Mouse (Mus musculus) midbrain, embryonic 16.5 days (tissue): ENCODE measurements around the gene Ndufv3. TPM values are rescaled to one million over a fixed set of nuclear protein-coding genes. Genes with fewer than 3 reads are reported as not detected.
"Not testable (repeated sequence)": the region's sequence is repeated elsewhere in the genome, so short reads cannot be mapped to it uniquely, and the experiment has no call there.

Experiments
- ATAC-seq: fragments of 200-750 bp; cut with Nextera tagmentation; 2 replicates; pipeline ENCODE4 v1.8.0; 2017; ENCODE audit warnings: moderate TSS enrichment
- H3K27ac ChIP-seq: fragments of 300-500 bp; sonication (generic); 2 replicates; pipeline ENCODE4 v1.5.1; 2014; ENCODE audit warnings: mild to moderate bottlenecking, low read length, mixed read lengths
- H3K27me3 ChIP-seq: fragments of 300-500 bp; sonication (generic); 2 replicates; pipeline ENCODE4 v1.6.1; 2014; ENCODE audit warnings: low read depth, low read length, mixed read lengths; ENCODE audit not compliant: control insufficient read depth, insufficient read depth
- H3K36me3 ChIP-seq: fragments of 300-500 bp; sonication (generic); 2 replicates; pipeline ENCODE4 v1.6.1; 2014; ENCODE audit warnings: mild to moderate bottlenecking, low read length, moderate library complexity, mixed read lengths; ENCODE audit not compliant: control insufficient read depth, insufficient read depth
- H3K4me1 ChIP-seq: fragments of 300-500 bp; sonication (generic); 2 replicates; pipeline ENCODE4 v1.6.1; 2014; ENCODE audit warnings: mild to moderate bottlenecking, low read length, mixed read lengths; ENCODE audit not compliant: control insufficient read depth, insufficient read depth
- H3K4me2 ChIP-seq: fragments of 300-500 bp; sonication (generic); 2 replicates; pipeline ENCODE4 v1.6.1; 2014; ENCODE audit warnings: mild to moderate bottlenecking, low read length, mixed read lengths
- H3K4me3 ChIP-seq: fragments of 300-500 bp; sonication (generic); 2 replicates; pipeline ENCODE4 v1.5.1; 2014; ENCODE audit warnings: low read depth, mild to moderate bottlenecking, low read length, moderate library complexity, mixed read lengths
- H3K9ac ChIP-seq: fragments of 300-500 bp; sonication (generic); 2 replicates; pipeline ENCODE4 v1.6.1; 2014; ENCODE audit warnings: low read depth, low read length, mixed read lengths
- H3K9me3 ChIP-seq: fragments of 300-500 bp; sonication (generic); replicated peaks from 2 replicates; pipeline ENCODE4 v1.6.1; 2014; ENCODE audit warnings: mild to moderate bottlenecking, low read length, mixed read lengths; ENCODE audit not compliant: control insufficient read depth, poor library complexity, severe bottlenecking
- WGBS: fragments of 180-500 bp; shearing (Covaris S2); extraction: QIAGEN DNeasy Blood & Tissue Kit; methylation state at CpG from one replicate; pipeline ENCODE4 v1.1.7; 2014; 5-methylcytosine and 5-hydroxymethylcytosine counted together
- polyA plus RNA-seq: library from polyadenylated mRNA; unstranded; fragments of >200 nt; fragmentation: Nextera tagmentation; extraction: Ambion mirVana; gene quantifications from 2 replicates; pipeline ENCODE4 v1.2.1, GENCODE M21; 2015

Ndufv3 gene
- polyA plus RNA-seq, 1 experiment from 2014 or later = 424 TPM

DNA sequence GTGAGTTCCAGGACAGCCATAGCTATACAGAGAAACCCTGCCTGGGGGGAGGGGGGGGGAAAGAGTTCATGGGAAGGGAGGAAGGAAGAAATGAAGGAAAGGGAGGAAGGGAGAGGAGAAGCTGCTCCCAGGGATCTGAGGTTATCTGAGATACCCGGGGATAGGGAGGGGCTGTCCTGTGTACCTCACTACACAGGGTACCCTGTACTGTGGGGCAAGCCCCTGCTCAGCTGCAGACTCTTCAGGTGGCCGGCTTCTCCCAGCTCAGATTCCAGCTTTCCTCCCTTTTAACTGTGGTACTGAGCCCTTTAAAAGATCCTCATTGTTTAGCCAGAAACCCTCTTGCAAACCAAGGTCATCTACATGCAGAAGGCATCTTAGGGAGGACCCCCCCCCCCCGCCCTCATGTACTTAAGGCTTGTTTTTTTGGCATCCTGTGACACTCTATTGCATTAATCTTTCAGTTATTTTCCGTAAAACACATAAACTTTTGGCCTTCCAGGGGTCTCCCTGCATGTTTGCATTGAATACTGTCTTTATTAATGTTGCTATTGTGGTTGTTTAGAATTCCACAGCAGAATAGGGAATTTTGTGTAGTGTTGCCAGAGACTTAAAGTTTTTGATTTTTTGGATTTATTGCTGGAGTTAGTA lies 21.0 kb downstream of the Ndufv3 start:
- Histone ChIP-seq H3K36me3 (no peaks in the 10 kb centered on the region), H3K9ac (no peak overlapping the region), H3K27ac (no peak overlapping the region), H3K4me2 (no peak overlapping the region), H3K4me3 (no peak overlapping the region), H3K4me1 (peaks cover 7% of the 10 kb centered on the region; the same call in 1 of the 2 replicates), H3K27me3 (no peaks in the 10 kb centered on the region), H3K9me3 (no peaks in the 10 kb centered on the region)
- no peak for ATAC-seq
- 55% methylated on average over 4 of the region's 4 CpGs for WGBS

DNA sequence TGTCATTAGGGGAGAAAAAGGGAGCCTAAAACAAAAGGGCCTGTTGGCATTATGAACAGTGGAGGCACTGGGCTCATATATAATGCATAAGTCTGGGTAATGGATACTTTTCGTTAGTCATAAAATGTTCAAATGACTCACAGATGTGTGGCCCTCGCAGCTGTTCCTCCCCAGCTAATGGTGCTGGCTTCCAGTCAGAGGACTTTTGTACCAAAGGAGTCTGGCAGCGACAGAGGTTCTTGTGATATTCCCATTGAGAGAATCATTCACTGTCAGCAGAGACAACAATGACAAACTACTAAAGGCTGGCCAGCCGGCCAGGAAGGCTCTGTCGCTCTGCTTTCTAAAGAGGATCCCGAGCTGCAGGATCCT lies 21.5 kb downstream of the Ndufv3 start:
- H3K27ac ChIP-seq = peak overlapping the region; percentile 48
- peak overlapping the region; percentile 16; the same call in 1 of the 2 replicates for H3K9ac ChIP-seq
- no peak for ATAC-seq
- no peaks in the 10 kb centered on the region for H3K36me3 ChIP-seq
- WGBS = 28% methylated on average over 6 of the region's 6 CpGs
- H3K4me1 ChIP-seq = peaks cover 5% of the 10 kb centered on the region; the same call in 1 of the 2 replicates
- H3K27me3 ChIP-seq = no peaks in the 10 kb centered on the region
- no peaks in the 10 kb centered on the region for H3K9me3 ChIP-seq
- H3K4me2 ChIP-seq = no peak overlapping the region
- H3K4me3 ChIP-seq = no peak overlapping the region

DNA sequence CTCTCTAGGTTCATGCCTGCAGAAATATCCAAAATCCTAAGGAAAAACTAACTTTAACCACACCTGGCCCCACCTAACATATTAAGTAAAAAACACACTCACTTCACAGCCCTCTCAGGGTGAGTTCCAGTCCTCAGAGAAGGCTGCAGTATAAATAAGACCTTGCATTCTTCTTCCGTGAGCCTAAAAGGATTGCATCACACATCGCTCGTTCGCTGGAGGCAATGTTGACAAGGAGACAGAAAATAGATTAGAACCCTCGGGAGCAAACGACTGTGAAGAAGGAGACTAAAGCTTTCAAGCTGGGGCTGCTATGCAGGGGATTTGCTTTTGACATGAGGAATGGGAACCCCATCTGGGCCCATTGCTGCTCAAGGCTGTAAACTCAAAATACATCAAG lies 23.7 kb downstream of the Ndufv3 start:
- ATAC-seq = no peak
- H3K4me3 ChIP-seq = no peak overlapping the region
- H3K9me3 ChIP-seq = no peaks in the 10 kb centered on the region
- no peak overlapping the region for H3K9ac ChIP-seq
- 26% methylated on average over 6 of the region's 6 CpGs for WGBS
- H3K27ac ChIP-seq = no peak overlapping the region; the same call in 1 of the 2 replicates
- H3K4me1 ChIP-seq = peaks cover 5% of the 10 kb centered on the region; the same call in 1 of the 2 replicates
- no peak overlapping the region for H3K4me2 ChIP-seq
- no peaks in the 10 kb centered on the region for H3K27me3 ChIP-seq
- no peaks in the 10 kb centered on the region for H3K36me3 ChIP-seq

DNA sequence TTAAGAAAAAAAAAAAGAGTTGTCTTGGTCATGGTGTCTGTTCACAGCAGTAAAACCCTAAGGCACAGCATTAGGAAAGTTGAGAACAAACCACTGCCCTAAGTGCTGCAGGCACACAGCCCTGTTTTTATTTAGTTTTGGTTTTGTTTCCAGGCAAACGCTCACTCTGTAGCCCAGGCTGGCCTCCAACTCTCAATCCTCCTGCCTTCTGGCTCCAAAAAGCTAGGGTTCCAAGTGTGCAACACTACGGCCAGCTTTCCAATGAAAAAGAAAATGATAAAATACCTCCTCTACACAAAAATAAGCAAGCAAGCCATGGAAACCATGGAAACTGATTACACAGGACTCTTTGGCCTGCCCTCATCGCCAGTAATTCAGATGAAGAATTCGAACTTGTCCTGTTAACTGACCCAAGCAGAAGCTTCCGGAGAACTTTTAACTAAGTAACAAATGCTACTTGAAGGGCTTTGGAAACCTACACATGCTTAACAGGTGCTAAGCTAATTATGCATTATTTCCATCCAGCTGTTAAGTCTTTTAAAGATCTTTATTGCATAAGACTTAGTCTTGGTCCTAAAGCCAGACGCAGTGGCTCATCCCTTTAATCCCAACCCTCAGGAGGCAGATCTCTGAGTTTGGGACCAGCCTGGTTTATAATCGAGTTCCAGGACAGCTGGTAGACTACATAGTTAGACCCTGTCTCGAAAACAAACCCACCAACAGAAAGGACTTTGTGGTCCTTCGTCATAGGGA lies 26.7 kb downstream of the Ndufv3 start:
- no peaks in the 10 kb centered on the region for H3K9me3 ChIP-seq
- H3K27me3 ChIP-seq = no peaks in the 10 kb centered on the region
- no peak overlapping the region for H3K4me2 ChIP-seq
- peaks cover 4% of the 10 kb centered on the region; the same call in 1 of the 2 replicates for H3K4me1 ChIP-seq
- H3K27ac ChIP-seq = no peak overlapping the region
- no peak for ATAC-seq
- H3K9ac ChIP-seq = no peak overlapping the region
- WGBS = 86% methylated on average over 9 of the region's 9 CpGs
- H3K4me3 ChIP-seq = no peak overlapping the region
- H3K36me3 ChIP-seq = no peaks in the 10 kb centered on the region

- 25% methylated on average over 3 of the region's 3 CpGs for WGBS
- Histone ChIP-seq H3K4me3 (no peak overlapping the region), H3K9ac (no peak overlapping the region), H3K36me3 (no peaks in the 10 kb centered on the region), H3K4me1 (0 out of 2 replicates have a peak, but pooled peaks cover 3% of the 10 kb centered on the region), H3K27me3 (no peaks in the 10 kb centered on the region), H3K4me2 (no peak overlapping the region), H3K9me3 (no peaks in the 10 kb centered on the region), H3K27ac (peak overlapping the region; percentile 26; the same call in 1 of the 2 replicates)
- ATAC-seq = no peak
Measured at GRCm38 (mm10) chr17:31547974-31548373, 28.1 kb downstream of the Ndufv3 start.

DNA sequence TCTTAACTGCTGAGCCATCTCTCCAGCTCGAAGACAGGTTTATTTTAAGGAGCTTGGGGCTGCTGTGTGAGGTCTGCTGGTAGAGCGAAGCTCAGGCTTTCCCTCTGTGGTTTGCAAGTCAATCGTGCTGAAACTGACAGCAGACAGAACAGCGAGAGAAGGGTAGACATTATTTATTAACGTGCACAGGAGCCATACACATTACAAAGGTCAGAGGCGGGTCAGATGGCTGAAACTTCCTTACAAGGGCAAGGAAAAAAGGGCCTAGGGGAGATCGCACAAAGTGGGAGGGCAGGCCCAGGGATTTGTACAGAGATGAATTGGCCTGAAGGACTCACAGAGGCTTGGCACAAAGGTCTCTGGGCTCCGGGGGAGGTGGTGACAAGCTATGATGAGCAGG lies 29.5 kb downstream of the Ndufv3 start:
- Histone ChIP-seq H3K4me2 (no peak overlapping the region), H3K36me3 (no peaks in the 10 kb centered on the region), H3K4me1 (no peaks in the 10 kb centered on the region), H3K4me3 (no peak overlapping the region), H3K27ac (no peak overlapping the region), H3K9me3 (no peaks in the 10 kb centered on the region), H3K9ac (no peak overlapping the region), H3K27me3 (no peaks in the 10 kb centered on the region)
- ATAC-seq = no peak
- 69% methylated on average over 8 of the region's 8 CpGs for WGBS

- not testable (repeated sequence) for H3K4me2 ChIP-seq, H3K27ac ChIP-seq, ATAC-seq, H3K36me3 ChIP-seq, H3K27me3 ChIP-seq, H3K4me3 ChIP-seq, H3K9me3 ChIP-seq, H3K9ac ChIP-seq, H3K4me1 ChIP-seq
- WGBS = 96% methylated on average over 23 of the region's 23 CpGs
Measured at GRCm38 (mm10) chr17:31552601-31553000, 32.7 kb downstream of the Ndufv3 start.

DNA sequence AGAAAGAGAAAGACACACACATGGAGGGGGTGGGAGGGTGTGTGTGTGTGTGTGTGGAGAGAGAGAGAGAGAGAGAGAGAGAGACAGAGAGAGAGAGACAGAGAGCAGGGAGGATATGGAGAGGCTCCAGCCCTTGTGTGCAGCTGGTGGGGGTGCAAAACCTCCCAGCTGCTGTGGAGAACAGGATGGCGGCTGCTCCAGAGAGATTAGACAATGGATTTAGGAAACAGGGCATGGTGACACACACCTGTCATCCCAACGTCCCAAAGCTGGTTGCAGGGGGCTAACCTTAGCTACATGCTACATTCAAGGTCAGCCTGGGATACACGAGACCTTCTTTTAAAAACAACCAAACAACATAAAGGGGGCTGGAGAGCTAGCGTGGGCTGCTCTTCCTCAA lies 36.3 kb downstream of the Ndufv3 start:
- H3K4me1 ChIP-seq = peaks cover 4% of the 10 kb centered on the region; the same call in 1 of the 2 replicates
- no peak overlapping the region for H3K4me3 ChIP-seq
- H3K9ac ChIP-seq = no peak overlapping the region
- no peaks in the 10 kb centered on the region for H3K36me3 ChIP-seq
- no peaks in the 10 kb centered on the region for H3K27me3 ChIP-seq
- no peak overlapping the region for H3K27ac ChIP-seq
- no peak for ATAC-seq
- no peak overlapping the region for H3K4me2 ChIP-seq
- WGBS = 56% methylated on average over 4 of the region's 4 CpGs
- no peaks in the 10 kb centered on the region for H3K9me3 ChIP-seq
